Mouse (Mus musculus): ENCODE measurements around the gene Nhlrc3.

Gene Nhlrc3

DNA sequence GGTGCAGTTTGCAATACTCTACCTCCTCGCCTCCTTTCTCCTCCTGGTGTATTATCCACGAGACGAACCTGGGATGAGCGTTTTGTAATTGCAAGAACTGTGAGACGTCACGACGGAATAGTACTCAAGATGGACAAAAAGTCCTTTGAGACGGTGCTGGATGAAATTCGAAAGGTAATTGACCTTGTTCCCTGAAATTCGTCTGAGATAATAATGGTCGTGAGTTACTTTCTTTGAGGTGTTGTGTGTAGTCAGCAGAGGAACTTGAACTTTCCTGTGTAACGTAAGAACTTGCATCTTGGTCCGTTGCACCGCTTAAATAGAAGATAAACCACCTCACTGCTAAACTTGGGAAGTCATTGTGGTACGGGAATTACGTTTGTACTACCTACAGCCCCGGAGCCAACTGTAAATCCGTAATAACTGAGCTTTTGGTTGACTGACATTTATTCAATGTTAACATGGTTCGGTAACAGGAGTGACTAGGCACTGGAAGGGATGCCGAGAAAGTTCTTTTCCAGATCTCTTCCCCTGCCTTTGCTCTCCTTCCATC is 1.1 kb upstream of the Nhlrc3 start:
- no peaks in the 10 kb centered on the region for H3K27me3 ChIP-seq (ENCODE audit: insufficient read depth, low read length)
- TF ChIP-seq CTCF (conservative IDR thresholded peaks at IDR 0.05; ENCODE audit: low read length) (no peak), NANOG (IDR thresholded peaks at IDR 0.05; ENCODE audit: borderline replicate concordance, low read length) (no peak), POU5F1 (IDR thresholded peaks at IDR 0.05; ENCODE audit: borderline replicate concordance, low read length) (no peak)

GRCm38 (mm10) chr3:53463765-53464114 is 608 bp upstream of the Nhlrc3 start:
- TF ChIP-seq CTCF (conservative IDR thresholded peaks at IDR 0.05; ENCODE audit: low read length), result no peak
- TF ChIP-seq POU5F1 (IDR thresholded peaks at IDR 0.05; ENCODE audit: borderline replicate concordance, low read length), result no peak
- no peak for TF ChIP-seq NANOG (IDR thresholded peaks at IDR 0.05; ENCODE audit: borderline replicate concordance, low read length)
- peaks cover 70% of the 10 kb centered on the region for H3K4me1 ChIP-seq (replicated peaks; ENCODE audit: low read depth, low read length)
- H3K27me3 ChIP-seq (ENCODE audit: insufficient read depth, low read length), result no peaks in the 10 kb centered on the region
- no peaks in the 10 kb centered on the region for H3K9me3 ChIP-seq (ENCODE audit: low read length)
- H3K4me3 ChIP-seq (replicated peaks; ENCODE audit: low read length), result peak overlapping the region; percentile 96
- peaks cover 46% of the 10 kb centered on the region for H3K36me3 ChIP-seq (ENCODE audit: insufficient read depth, low read length)

More for the DNA sequence above, 1.1 kb upstream of the Nhlrc3 start:
- H3K9me3 ChIP-seq (ENCODE audit: low read length), result no peaks in the 10 kb centered on the region
- H3K36me3 ChIP-seq (ENCODE audit: insufficient read depth, low read length), result peaks cover 48% of the 10 kb centered on the region
- H3K4me1 ChIP-seq (replicated peaks; ENCODE audit: low read depth, low read length), result peaks cover 70% of the 10 kb centered on the region
- H3K4me3 ChIP-seq (replicated peaks; ENCODE audit: low read length), result peak overlapping the region; percentile 96

DNA sequence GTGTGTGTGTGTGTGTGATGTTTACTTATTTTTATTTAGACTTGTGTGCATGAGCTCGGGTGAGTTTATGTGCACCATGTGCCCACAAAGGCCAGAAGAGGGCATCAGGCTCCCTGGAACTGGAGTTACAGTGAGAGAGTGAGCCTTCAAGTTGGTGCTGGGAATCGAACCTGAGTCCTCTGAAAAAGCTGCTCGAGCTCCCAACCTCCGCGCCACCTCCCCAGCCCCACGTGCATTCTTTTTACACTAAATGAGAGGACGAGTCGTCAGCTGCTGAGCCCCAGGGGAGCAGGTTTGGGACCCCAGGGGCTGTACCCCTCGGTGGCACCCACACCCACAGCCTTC is 459 bp downstream of the Nhlrc3 start:
- peaks cover 47% of the 10 kb centered on the region for H3K36me3 ChIP-seq (ENCODE audit: insufficient read depth, low read length)
- TF ChIP-seq POU5F1 (IDR thresholded peaks at IDR 0.05; ENCODE audit: borderline replicate concordance, low read length) (no peak), NANOG (IDR thresholded peaks at IDR 0.05; ENCODE audit: borderline replicate concordance, low read length) (no peak), CTCF (conservative IDR thresholded peaks at IDR 0.05; ENCODE audit: low read length) (no peak)
- H3K4me3 ChIP-seq (replicated peaks; ENCODE audit: low read length), result peak overlapping the region; percentile 96
- peaks cover 70% of the 10 kb centered on the region for H3K4me1 ChIP-seq (replicated peaks; ENCODE audit: low read depth, low read length)
- H3K9me3 ChIP-seq (ENCODE audit: low read length), result no peaks in the 10 kb centered on the region
- H3K27me3 ChIP-seq (ENCODE audit: insufficient read depth, low read length), result no peaks in the 10 kb centered on the region

GRCm38 (mm10) chr3:53460106-53460505 is 3.0 kb downstream of the Nhlrc3 start:
- Histone ChIP-seq H3K36me3 (ENCODE audit: insufficient read depth, low read length) (peaks cover 57% of the 10 kb centered on the region), H3K9me3 (ENCODE audit: low read length) (no peaks in the 10 kb centered on the region), H3K27me3 (ENCODE audit: insufficient read depth, low read length) (no peaks in the 10 kb centered on the region), H3K4me3 (replicated peaks; ENCODE audit: low read length) (no peak overlapping the region), H3K4me1 (replicated peaks; ENCODE audit: low read depth, low read length) (peaks cover 71% of the 10 kb centered on the region)
- TF ChIP-seq NANOG (IDR thresholded peaks at IDR 0.05; ENCODE audit: borderline replicate concordance, low read length) (no peak), CTCF (conservative IDR thresholded peaks at IDR 0.05; ENCODE audit: low read length) (no peak), POU5F1 (IDR thresholded peaks at IDR 0.05; ENCODE audit: borderline replicate concordance, low read length) (no peak)

- H3K27me3 ChIP-seq (ENCODE audit: insufficient read depth, low read length), result no peaks in the 10 kb centered on the region
- no peaks in the 10 kb centered on the region for H3K9me3 ChIP-seq (ENCODE audit: low read length)
- peak overlapping the region; percentile 49 for H3K4me3 ChIP-seq (replicated peaks; ENCODE audit: low read length)
- H3K4me1 ChIP-seq (replicated peaks; ENCODE audit: low read depth, low read length), result peaks cover 91% of the 10 kb centered on the region
- H3K36me3 ChIP-seq (ENCODE audit: insufficient read depth, low read length), result peaks cover 81% of the 10 kb centered on the region
- peak; percentile 63; the same call in 1 of the 2 replicates for TF ChIP-seq POU5F1 (IDR thresholded peaks at IDR 0.05; ENCODE audit: borderline replicate concordance, low read length)
- TF ChIP-seq NANOG (IDR thresholded peaks at IDR 0.05; ENCODE audit: borderline replicate concordance, low read length), result no peak
Measured at GRCm38 (mm10) chr3:53457750-53458149, 5.4 kb downstream of the Nhlrc3 start.

GRCm38 (mm10) chr3:53454984-53455383 is 8.1 kb downstream of the Nhlrc3 start:
- Histone ChIP-seq H3K9me3 (ENCODE audit: low read length) (no peaks in the 10 kb centered on the region), H3K27me3 (ENCODE audit: insufficient read depth, low read length) (no peaks in the 10 kb centered on the region), H3K4me1 (replicated peaks; ENCODE audit: low read depth, low read length) (peaks cover 100% of the 10 kb centered on the region), H3K36me3 (ENCODE audit: insufficient read depth, low read length) (peaks cover 91% of the 10 kb centered on the region), H3K4me3 (replicated peaks; ENCODE audit: low read length) (0 out of 2 replicates have a peak overlapping the region, but pooled peaks have one; percentile 32)
- TF ChIP-seq NANOG (IDR thresholded peaks at IDR 0.05; ENCODE audit: borderline replicate concordance, low read length) (no peak), CTCF (conservative IDR thresholded peaks at IDR 0.05; ENCODE audit: low read length) (no peak), POU5F1 (IDR thresholded peaks at IDR 0.05; ENCODE audit: borderline replicate concordance, low read length) (no peak)

- Histone ChIP-seq H3K4me1 (replicated peaks; ENCODE audit: low read depth, low read length) (peaks cover 99% of the 10 kb centered on the region), H3K9me3 (ENCODE audit: low read length) (no peaks in the 10 kb centered on the region), H3K27me3 (ENCODE audit: insufficient read depth, low read length) (no peaks in the 10 kb centered on the region), H3K4me3 (replicated peaks; ENCODE audit: low read length) (no peak overlapping the region), H3K36me3 (ENCODE audit: insufficient read depth, low read length) (peaks cover 91% of the 10 kb centered on the region)
- TF ChIP-seq NANOG (IDR thresholded peaks at IDR 0.05; ENCODE audit: borderline replicate concordance, low read length), result no peak
- no peak for TF ChIP-seq POU5F1 (IDR thresholded peaks at IDR 0.05; ENCODE audit: borderline replicate concordance, low read length)
- no peak for TF ChIP-seq CTCF (conservative IDR thresholded peaks at IDR 0.05; ENCODE audit: low read length)
Measured at GRCm38 (mm10) chr3:53454561-53454960, 8.6 kb downstream of the Nhlrc3 start.

- no peaks in the 10 kb centered on the region for H3K9me3 ChIP-seq (ENCODE audit: low read length)
- peaks cover 97% of the 10 kb centered on the region for H3K4me1 ChIP-seq (replicated peaks; ENCODE audit: low read depth, low read length)
- H3K36me3 ChIP-seq (ENCODE audit: insufficient read depth, low read length), result peaks cover 93% of the 10 kb centered on the region
- no peaks in the 10 kb centered on the region for H3K27me3 ChIP-seq (ENCODE audit: insufficient read depth, low read length)
- H3K4me3 ChIP-seq (replicated peaks; ENCODE audit: low read length), result no peak overlapping the region
- TF ChIP-seq NANOG (IDR thresholded peaks at IDR 0.05; ENCODE audit: borderline replicate concordance, low read length), result no peak
- TF ChIP-seq CTCF (conservative IDR thresholded peaks at IDR 0.05; ENCODE audit: low read length), result no peak
Measured at GRCm38 (mm10) chr3:53454005-53454404, 9.1 kb downstream of the Nhlrc3 start.

- Histone ChIP-seq H3K27me3 (ENCODE audit: insufficient read depth, low read length) (no peaks in the 10 kb centered on the region), H3K36me3 (ENCODE audit: insufficient read depth, low read length) (peaks cover 94% of the 10 kb centered on the region), H3K4me1 (replicated peaks; ENCODE audit: low read depth, low read length) (peaks cover 95% of the 10 kb centered on the region), H3K4me3 (replicated peaks; ENCODE audit: low read length) (no peak overlapping the region), H3K9me3 (ENCODE audit: low read length) (no peaks in the 10 kb centered on the region)
- no peak for TF ChIP-seq NANOG (IDR thresholded peaks at IDR 0.05; ENCODE audit: borderline replicate concordance, low read length)
- TF ChIP-seq POU5F1 (IDR thresholded peaks at IDR 0.05; ENCODE audit: borderline replicate concordance, low read length), result no peak
- no peak for TF ChIP-seq CTCF (conservative IDR thresholded peaks at IDR 0.05; ENCODE audit: low read length)
Measured at GRCm38 (mm10) chr3:53453346-53453745, 9.8 kb downstream of the Nhlrc3 start.

Measured in E14TG2a.4 (cell line).